12 mouse cellular contexts compared by ENCODE assay signal in the genomic region with DNA sequence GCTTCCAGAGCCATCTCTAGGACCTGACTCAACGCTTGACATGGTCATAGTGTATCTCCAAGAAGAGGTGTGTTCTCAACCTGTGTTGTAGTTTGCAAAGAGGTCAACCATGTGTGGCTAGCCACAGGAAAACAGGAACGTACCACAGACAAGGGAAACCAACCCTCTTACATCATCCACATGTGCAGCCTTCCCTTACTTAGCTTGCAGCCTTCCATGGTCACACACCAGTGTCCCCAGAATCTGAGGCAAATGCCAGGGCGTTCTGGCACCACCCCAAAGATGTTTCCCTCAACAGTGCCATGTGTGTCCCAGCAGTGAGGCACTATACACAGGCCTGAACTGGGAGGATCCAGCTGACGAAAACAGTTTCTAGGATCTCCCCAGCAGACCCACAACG. TPM values are rescaled to one million over a fixed set of nuclear protein-coding genes. Genes with fewer than 3 reads are reported as not detected.
DNase-seq lines count a peak whose midpoint lies in the region; ATAC-seq and TF ChIP-seq lines count a peak whose summit lies in the region.
"Had no signal": no experiment of that assay in that cellular context is flagged by ENCODE, and none has a peak within 500 bp of the region (broad histone marks: within the 10 kb centered on the region; RNA-seq: fewer than 3 reads in every experiment).

No protein-coding gene starts in this region.

- no peaks in the 10 kb centered on the region for H3K27me3 ChIP-seq in embryonic facial prominence, embryonic 10.5 days (replicated peaks; ENCODE audit: low read depth, poor library complexity, severe bottlenecking)
- H3K27me3 ChIP-seq in forebrain, embryonic 11.5 days (ENCODE audit: control insufficient read depth, insufficient read depth, low read length): no peaks in the 10 kb centered on the region

- H3K4me1 ChIP-seq in embryonic facial prominence, embryonic 10.5 days: peaks cover 51% of the 10 kb centered on the region
- H3K4me1 ChIP-seq in forebrain, embryonic 11.5 days (replicated peaks; ENCODE audit: control insufficient read depth, insufficient read depth, low read length): no peaks in the 10 kb centered on the region; the same call in 1 of the 2 replicates

- peak; percentile 78 for ATAC-seq in megakaryocyte, adult 5-6 weeks (ENCODE audit: poor library complexity, severe bottlenecking)
- no peak for ATAC-seq in forebrain, embryonic 11.5 days (replicated peaks; ENCODE audit: low FRiP score)

- no peak overlapping the region for H3K9ac ChIP-seq in forebrain, embryonic 11.5 days (ENCODE audit: low read length)

- peak; percentile 36 for DNase-seq in cerebellum, adult 9-11 months
- DNase-seq in cerebellum, adult 11 months: no peak
- DNase-seq in left cerebral cortex, adult 2 months (ENCODE audit: extremely low spot score in 1 of 2, low spot score in 2 of 2): no peak
- DNase-seq in left cerebral cortex, adult 18-20 months (ENCODE audit: low spot score in 2 of 2): no peak
- DNase-seq in embryonic facial prominence, embryonic 10.5 days (ENCODE audit: low spot score): no peak
- DNase-seq in spleen, postnatal 36 days (ENCODE audit: low spot score in 2 of 2): no peak
- DNase-seq in forebrain, embryonic 11.5 days (ENCODE audit: low spot score): no peak
- DNase-seq: kidney, adult 2 months; right cerebral cortex, postnatal 14 days; thymus, adult 18-20 months had no signal

- peak overlapping the region; percentile 70; the same call in 1 of the 2 replicates for H3K27ac ChIP-seq in left cerebral cortex, adult 2 months
- H3K27ac ChIP-seq in embryonic facial prominence, embryonic 10.5 days (replicated peaks): peak overlapping the region; percentile 21; the same call in 1 of the 2 replicates
- H3K27ac ChIP-seq in forebrain, embryonic 11.5 days (ENCODE audit: low read depth, low read length): no peak overlapping the region

- peaks cover 40% of the 10 kb centered on the region for H3K36me3 ChIP-seq in embryonic facial prominence, embryonic 10.5 days (replicated peaks)
- no peaks in the 10 kb centered on the region for H3K36me3 ChIP-seq in forebrain, embryonic 11.5 days (ENCODE audit: control insufficient read depth, insufficient read depth, low read length)
- H3K36me3 ChIP-seq: G1E had no signal

- H3K9me3 ChIP-seq in embryonic facial prominence, embryonic 10.5 days: no peaks in the 10 kb centered on the region
- H3K9me3 ChIP-seq in forebrain, embryonic 11.5 days (ENCODE audit: control insufficient read depth, low read length): no peaks in the 10 kb centered on the region

- intact Hi-C loops in left cerebral cortex, adult 2 months (cut with DNase I): no loop called here

- WGBS in embryonic facial prominence, embryonic 10.5 days: 89% methylated on average over 5 of the region's 5 CpGs
- WGBS in forebrain, embryonic 11.5 days: 83% methylated on average over 5 of the region's 5 CpGs

- TF ChIP-seq CTCF in left cerebral cortex, adult 2 months (IDR thresholded peaks at IDR 0.05): no peak

- no peak overlapping the region for H3K4me2 ChIP-seq in forebrain, embryonic 11.5 days (ENCODE audit: low read depth, low read length, severe bottlenecking)

- H3K4me3 ChIP-seq in left cerebral cortex, adult 2 months: no peak overlapping the region
- no peak overlapping the region for H3K4me3 ChIP-seq in embryonic facial prominence, embryonic 10.5 days
- no peak overlapping the region for H3K4me3 ChIP-seq in forebrain, embryonic 11.5 days (ENCODE audit: low read depth, low read length)

RNA-seq across cellular contexts. Expression of gene Lpcat1, which starts 9.3 kb away (rescaled TPM):
- 10 to 100 TPM; 40.8 to 47.2 TPM for total RNA-seq in left cerebral cortex, adult 2 months (2021)
- total RNA-seq in left cerebral cortex, adult 18-20 months (2021): 10 to 100 TPM; 45.9 to 48.0 TPM
- 59.4 and 60.5 TPM in 2 replicates for polyA plus RNA-seq in embryonic facial prominence, embryonic 10.5 days (2016; fragmentation: Nextera tagmentation; extraction: Ambion mirVana)
- 12.7 and 14.9 TPM in 2 replicates for total RNA-seq in megakaryocyte, adult 5-6 weeks (2015)
- 23.5 and 23.6 TPM in 2 replicates for total RNA-seq in megakaryocyte, adult 5-6 weeks (2017)
- 64.3 and 68.0 TPM in 2 replicates for polyA plus RNA-seq in forebrain, embryonic 11.5 days (2014; fragmentation: Nextera tagmentation; extraction: Ambion mirVana)
- polyA plus RNA-seq: G1E had no signal
